Mouse (Mus musculus) adrenal gland, adult 8-10 months (tissue): ENCODE results near the gene Kif19a. TPM values are rescaled to one million over a fixed set of nuclear protein-coding genes. Genes with fewer than 3 reads are reported as not detected.

Experiments used
- DNase-seq: peaks from one replicate; pipeline ENCODE4 v3.0.0; 2022
- total RNA-seq, 4 experiments: library from RNA; stranded (reverse); gene quantifications; 2 replicates each; pipeline ENCODE4 v1.2.4; 2022

Gene Kif19a
- total RNA-seq, 4 experiments from 2014 or later: 0.38 to 1.3 (median 0.76) TPM

DNA sequence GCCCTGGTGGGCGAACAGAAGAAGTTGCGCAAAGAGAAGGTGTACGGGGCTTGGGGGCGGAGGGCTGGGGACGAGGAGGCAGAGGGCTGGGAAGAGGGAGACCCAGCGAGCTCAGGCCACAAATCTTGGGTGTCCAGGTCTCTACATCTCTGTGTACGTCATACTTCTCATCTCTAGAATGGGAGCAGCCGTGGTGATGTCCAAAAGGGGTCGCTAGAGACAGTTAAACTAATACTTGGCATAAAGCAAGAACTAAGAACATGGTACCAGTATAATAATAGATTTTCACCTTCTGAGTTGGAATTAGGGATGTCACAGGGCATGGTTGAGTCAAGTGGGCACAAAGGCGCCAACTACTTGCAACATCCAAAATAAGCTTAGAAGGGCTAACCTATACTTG lies 20.7 kb downstream of the Kif19a start:
- DNase-seq: no peak

DNA sequence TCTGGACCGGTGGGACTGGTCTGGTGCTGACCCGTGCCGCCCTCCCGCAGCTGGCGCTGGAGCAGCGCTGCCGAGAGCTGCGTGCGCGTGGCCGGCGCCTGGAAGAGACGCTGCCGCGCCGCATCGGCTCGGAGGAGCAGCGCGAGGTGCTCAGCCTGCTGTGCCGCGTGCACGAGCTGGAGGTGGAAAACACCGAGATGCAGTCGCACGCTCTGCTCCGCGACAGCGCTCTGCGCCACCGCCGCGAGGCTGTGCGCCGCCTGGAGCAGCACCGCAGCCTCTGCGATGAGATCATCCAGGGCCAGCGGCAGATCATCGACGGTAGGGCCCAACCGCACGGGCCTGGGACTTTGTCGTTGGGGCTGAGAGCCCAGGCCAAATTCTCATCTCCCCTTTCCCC lies 21.1 kb downstream of the Kif19a start:
- no peak for DNase-seq

DNA sequence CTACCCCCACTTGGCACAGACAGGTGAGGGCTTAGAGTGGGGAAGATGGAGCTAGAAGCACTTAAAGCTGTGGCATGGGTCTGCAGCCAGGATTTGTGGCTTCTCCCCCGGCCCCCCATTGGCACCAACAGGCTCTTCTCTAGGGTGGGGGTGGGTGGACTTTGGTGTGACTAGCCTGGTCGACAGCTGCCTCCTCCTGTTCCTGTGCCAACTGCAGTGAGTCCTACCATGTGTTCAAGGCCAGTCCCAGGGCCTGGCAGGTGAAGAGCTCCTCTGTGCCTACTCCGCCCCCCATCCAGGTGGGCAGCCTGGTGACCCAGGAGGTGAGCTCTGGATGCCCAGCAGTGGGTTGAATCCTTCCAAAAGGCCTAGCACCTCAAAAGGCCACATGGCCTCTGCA lies 22.4 kb downstream of the Kif19a start:
- no peak for DNase-seq

GRCm38 (mm10) chr11:114789061-114789714 lies 24.0 kb downstream of the Kif19a start:
- peak; percentile 41 for DNase-seq

GRCm38 (mm10) chr11:114789716-114790115 lies 24.5 kb downstream of the Kif19a start:
- DNase-seq: no peak

DNA sequence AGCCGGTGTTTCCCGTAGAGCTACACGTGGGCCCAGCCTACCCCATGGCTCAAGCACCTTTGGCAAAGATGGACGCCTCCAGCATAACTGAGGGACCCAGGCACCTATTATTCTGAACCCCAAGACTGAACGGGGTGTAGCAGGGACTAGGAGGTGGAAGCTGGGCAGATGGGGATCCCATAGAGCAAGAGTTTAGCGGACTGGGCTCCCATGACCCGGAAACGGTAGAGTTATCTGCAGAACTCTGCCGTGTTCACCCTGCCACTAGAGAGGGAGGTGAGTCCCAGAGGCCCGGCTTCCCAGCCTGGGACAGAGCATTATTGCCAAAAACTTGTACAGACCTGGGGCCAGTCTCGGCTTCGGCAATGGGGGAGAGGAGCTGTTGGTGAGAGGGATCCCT lies 25.0 kb downstream of the Kif19a start:
- no peak for DNase-seq

- no peak for DNase-seq
Observed at GRCm38 (mm10) chr11:114790841-114791240, 25.7 kb downstream of the Kif19a start.

DNA sequence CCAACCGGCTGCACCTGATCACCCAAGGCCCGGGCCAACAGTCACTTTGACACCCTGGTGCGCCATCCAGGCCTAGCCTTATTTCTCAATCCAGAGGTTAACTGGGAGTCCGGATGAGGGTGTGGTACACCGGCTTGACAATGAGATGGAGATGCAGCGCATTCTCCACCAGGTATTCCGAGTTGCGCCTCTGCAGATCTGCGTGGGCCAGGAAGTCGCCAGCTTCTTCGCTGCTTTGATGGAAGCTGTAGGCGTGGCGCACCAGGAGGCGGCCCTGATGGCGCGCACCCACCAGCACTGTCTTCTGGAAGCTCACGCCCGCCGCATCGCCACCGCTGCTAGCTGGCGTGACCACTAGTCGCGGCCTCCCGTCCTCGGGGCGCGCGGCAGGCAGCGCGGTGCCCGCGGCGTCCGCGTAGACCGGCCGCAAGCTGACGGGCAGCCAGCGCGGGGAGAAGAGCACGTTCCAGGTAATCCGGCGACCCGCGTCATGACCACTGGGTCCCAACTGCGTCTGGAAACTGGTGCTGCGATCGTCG lies 26.2 kb downstream of the Kif19a start:
- no peak for DNase-seq

DNA sequence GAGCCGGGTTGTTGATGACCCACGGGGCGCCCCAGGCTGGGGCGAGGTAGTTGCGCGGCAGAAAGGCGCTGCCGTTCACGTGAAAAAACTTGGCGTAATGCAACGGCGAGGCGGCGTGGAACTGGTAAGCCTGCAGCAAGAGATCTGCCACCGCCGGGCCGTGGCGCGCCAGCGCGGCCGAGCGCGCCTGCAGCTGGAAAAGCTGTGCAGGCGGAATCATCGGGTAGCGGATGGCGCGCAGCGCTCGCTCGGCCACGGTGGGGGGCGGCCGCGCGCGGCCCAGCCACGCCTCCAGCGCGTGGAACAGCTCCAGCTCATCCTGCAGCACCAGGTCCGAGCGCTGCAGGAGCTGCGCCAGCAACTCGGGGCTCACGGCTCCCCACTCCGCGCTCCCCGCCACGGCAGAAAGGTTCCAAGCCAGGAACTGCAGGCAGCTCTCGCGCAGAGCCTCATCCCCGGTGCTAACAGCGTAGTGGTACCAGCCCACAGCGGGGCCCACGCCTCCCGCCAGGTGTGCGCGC lies 26.8 kb downstream of the Kif19a start:
- no peak for DNase-seq

- DNase-seq: no peak
Observed at GRCm38 (mm10) chr11:114792931-114793494, 27.8 kb downstream of the Kif19a start.

- no peak for DNase-seq
Observed at GRCm38 (mm10) chr11:114793868-114794545, 28.8 kb downstream of the Kif19a start.

- DNase-seq: no peak
Observed at GRCm38 (mm10) chr11:114794691-114795090, 29.5 kb downstream of the Kif19a start.

DNA sequence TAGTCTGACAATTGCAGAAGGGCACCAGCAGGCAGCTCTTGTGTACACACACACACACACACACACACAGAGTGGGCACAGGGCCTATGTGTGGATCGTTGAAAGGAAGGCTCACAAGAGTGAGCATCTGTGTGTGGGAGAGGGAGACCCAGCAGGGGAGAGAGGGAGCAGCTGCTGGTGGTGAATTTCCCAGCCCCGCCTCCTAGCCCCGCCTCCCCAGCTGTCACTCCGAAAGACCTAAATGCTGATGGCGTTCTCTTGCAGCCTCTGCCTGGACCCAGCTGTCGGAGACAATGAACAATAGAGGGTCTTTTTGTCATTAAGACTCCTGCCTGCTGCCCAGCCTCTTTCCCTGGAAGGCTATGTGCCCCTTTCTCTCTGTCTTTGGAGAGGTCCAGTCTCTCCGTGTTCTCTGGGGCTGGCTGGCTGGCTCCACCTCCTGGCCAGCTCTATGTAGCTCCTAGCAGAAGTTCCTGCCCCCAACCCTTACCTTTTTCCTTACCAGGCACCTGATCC lies 30.1 kb downstream of the Kif19a start:
- no peak for DNase-seq

GRCm38 (mm10) chr11:114795848-114796322 lies 30.7 kb downstream of the Kif19a start, which contains the start of gene Btbd17:
Gene Btbd17, minus strand, starts transcription at chr11:114795945.
- no peak for DNase-seq

- DNase-seq: no peak
Observed at GRCm38 (mm10) chr11:114797176-114797575, 32.0 kb downstream of the Kif19a start.

- DNase-seq: no peak
Observed at GRCm38 (mm10) chr11:114797981-114798380, 32.8 kb downstream of the Kif19a start.

GRCm38 (mm10) chr11:114798624-114799023 lies 33.4 kb downstream of the Kif19a start, which contains the start of gene Gpr142:
Gene Gpr142, plus strand, starts transcription at chr11:114798924.
- no peak for DNase-seq

DNA sequence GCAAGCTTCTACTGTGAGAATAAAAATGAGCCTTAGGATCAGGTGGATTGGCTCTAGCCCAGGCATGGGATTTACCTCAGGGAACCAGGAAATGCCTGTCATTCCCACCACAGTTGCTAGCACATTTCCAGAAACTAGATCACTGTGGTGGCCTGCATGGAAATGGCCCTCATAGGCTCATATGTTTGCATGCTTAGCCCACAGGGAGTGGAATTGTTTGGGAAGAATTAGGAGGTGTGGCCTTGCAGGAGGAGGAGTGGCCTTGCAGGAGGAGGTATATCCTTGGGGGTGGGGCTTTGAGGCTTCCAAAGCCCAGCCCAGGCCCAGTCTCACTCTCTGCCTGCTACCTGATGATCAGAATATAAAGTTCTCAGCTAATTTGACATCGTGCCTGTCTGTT lies 36.7 kb downstream of the Kif19a start:
- DNase-seq: no peak

- DNase-seq: no peak
Observed at GRCm38 (mm10) chr11:114802540-114803267, 37.5 kb downstream of the Kif19a start.

DNA sequence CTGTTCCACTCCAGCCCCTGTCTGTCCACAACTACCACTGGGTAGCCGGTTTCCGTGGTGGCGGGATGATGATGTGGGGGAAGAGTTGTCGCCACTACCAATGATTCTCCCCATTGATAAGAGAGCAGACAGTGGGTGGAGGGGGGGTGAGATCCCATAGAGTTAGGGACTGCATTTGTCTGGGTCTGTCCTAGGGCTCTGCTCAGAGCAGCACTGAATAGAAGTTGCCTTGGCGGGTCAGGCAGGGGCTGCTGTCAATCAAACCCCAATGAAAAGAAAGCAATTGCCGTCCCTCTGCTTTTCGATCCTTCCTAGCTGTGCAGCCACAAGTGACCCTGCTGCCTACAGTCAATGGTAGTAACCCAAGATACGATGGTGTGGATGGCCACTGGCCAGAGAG lies 38.8 kb downstream of the Kif19a start:
- DNase-seq: no peak

GRCm38 (mm10) chr11:114807025-114807424 lies 41.8 kb downstream of the Kif19a start:
- no peak for DNase-seq
